Mouse (Mus musculus) intestine, embryonic 14.5 days (tissue): ENCODE results near the gene Zfp598. TPM values are rescaled to one million over a fixed set of nuclear protein-coding genes. Genes with fewer than 3 reads are reported as not detected.

ENCODE experiments used
- ATAC-seq: fragments of 200-750 bp; cut with Nextera tagmentation; replicated peaks from 2 replicates; pipeline ENCODE4 v1.8.0; 2017; ENCODE audit warnings: low read depth, moderate number of reproducible peaks, moderate TSS enrichment, moderate library complexity; ENCODE audit not compliant: low FRiP score, low TSS enrichment
- DNase-seq: peaks from one replicate; pipeline ENCODE4 v3.0.0-alpha.2; 2018; ENCODE audit warnings: low spot score
- H3K27ac ChIP-seq: fragments of 300-500 bp; sonication (generic); 2 replicates; pipeline ENCODE4 v1.5.1; 2014; ENCODE audit warnings: low read depth, mild to moderate bottlenecking, control low read depth
- H3K27me3 ChIP-seq: fragments of 300-500 bp; sonication (generic); replicated peaks from 2 replicates; pipeline ENCODE4 v1.6.1; 2014; ENCODE audit warnings: low read length, control low read depth; ENCODE audit not compliant: control insufficient read depth, insufficient read depth
- H3K36me3 ChIP-seq: fragments of 300-500 bp; sonication (generic); 2 replicates; pipeline ENCODE4 v1.6.1; 2014; ENCODE audit warnings: low read length, control low read depth; ENCODE audit not compliant: control insufficient read depth, insufficient read depth
- H3K4me1 ChIP-seq: fragments of 300-500 bp; sonication (generic); replicated peaks from 2 replicates; pipeline ENCODE4 v1.6.1; 2014; ENCODE audit warnings: low read length, control low read depth, mixed read lengths; ENCODE audit not compliant: control insufficient read depth, insufficient read depth
- H3K4me2 ChIP-seq: fragments of 300-500 bp; sonication (generic); 2 replicates; pipeline ENCODE4 v1.6.1; 2014; ENCODE audit warnings: low read length
- H3K4me3 ChIP-seq: fragments of 300-500 bp; sonication (generic); 2 replicates; pipeline ENCODE4 v1.5.1; 2014; ENCODE audit warnings: low read depth, low read length, control low read depth, mixed read lengths
- H3K9ac ChIP-seq: fragments of 300-500 bp; sonication (generic); 2 replicates; pipeline ENCODE4 v1.6.1; 2014; ENCODE audit warnings: mild to moderate bottlenecking, low read length
- H3K9me3 ChIP-seq: fragments of 300-500 bp; sonication (generic); 2 replicates; pipeline ENCODE4 v1.6.1; 2016; ENCODE audit warnings: low read length, control low read depth; ENCODE audit not compliant: control insufficient read depth
- WGBS: fragments of 180-500 bp; shearing (Covaris S2); extraction: QIAGEN DNeasy Blood & Tissue Kit; methylation state at CpG from one replicate; pipeline ENCODE4 v1.1.7; 2014; 5-methylcytosine and 5-hydroxymethylcytosine counted together
- polyA plus RNA-seq: library from polyadenylated mRNA; unstranded; fragments of >200 nt; fragmentation: Nextera tagmentation; extraction: Ambion mirVana; gene quantifications from 2 replicates; pipeline ENCODE4 v1.2.1, GENCODE M21; 2014

Gene Zfp598
- polyA plus RNA-seq, 1 experiment from 2014 or later = 30.6 TPM

GRCm38 (mm10) chr17:24724184-24724583, 54.7 kb downstream of the Zfp598 start, which contains the start of gene Ndufb10:
Gene Ndufb10 (minus strand): TSS chr17:24724478.
- H3K27ac ChIP-seq = peak within 1 kb of the TSS; percentile 62
- ATAC-seq = peak; percentile 48
- H3K4me2 ChIP-seq = peak within 1 kb of the TSS; percentile 67
- peak; percentile 99 for DNase-seq
- H3K4me1 ChIP-seq = peaks cover 23% of the 10 kb centered on the region
- peaks cover 18% of the 10 kb centered on the region for H3K36me3 ChIP-seq
- peak within 1 kb of the TSS; percentile 70 for H3K4me3 ChIP-seq
- under 1% methylated on average over 30 of the region's 30 CpGs for WGBS
- peak within 1 kb of the TSS; percentile 72 for H3K9ac ChIP-seq
- no peaks in the 10 kb centered on the region for H3K27me3 ChIP-seq
- no peaks in the 10 kb centered on the region for H3K9me3 ChIP-seq

- no peak overlapping the region for H3K4me2 ChIP-seq
- no peaks in the 10 kb centered on the region for H3K27me3 ChIP-seq
- peaks cover 23% of the 10 kb centered on the region for H3K4me1 ChIP-seq
- no peak overlapping the region for H3K4me3 ChIP-seq
- ATAC-seq (no peak), DNase-seq (no peak)
- peaks cover 16% of the 10 kb centered on the region for H3K36me3 ChIP-seq
- no peak overlapping the region for H3K9ac ChIP-seq
- no peaks in the 10 kb centered on the region for H3K9me3 ChIP-seq
- H3K27ac ChIP-seq = no peak overlapping the region
- 65% methylated on average over 3 of the region's 3 CpGs for WGBS
Observed at GRCm38 (mm10) chr17:24725637-24726390, 56.3 kb downstream of the Zfp598 start.

- WGBS = 70% methylated on average over 2 of the region's 2 CpGs
- ATAC-seq = no peak
- DNase-seq = no peak
- Histone ChIP-seq H3K36me3 (0 out of 2 replicates have a peak, but pooled peaks cover under 1% of the 10 kb centered on the region), H3K4me3 (no peak within 1 kb of the TSS), H3K9ac (no peak within 1 kb of the TSS), H3K27me3 (no peaks in the 10 kb centered on the region), H3K4me1 (peaks cover 8% of the 10 kb centered on the region; the same call in 1 of the 2 replicates), H3K9me3 (no peaks in the 10 kb centered on the region), H3K27ac (no peak within 1 kb of the TSS), H3K4me2 (no peak within 1 kb of the TSS)
Observed at GRCm38 (mm10) chr17:24727618-24728017, 58.1 kb downstream of the Zfp598 start, which contains the start of gene Rpl3l. Gene Rpl3l (plus strand): TSS chr17:24727820.

GRCm38 (mm10) chr17:24728184-24728583, 58.7 kb downstream of the Zfp598 start:
- H3K9me3 ChIP-seq = no peaks in the 10 kb centered on the region
- ATAC-seq (no peak), DNase-seq (no peak)
- H3K9ac ChIP-seq = no peak overlapping the region
- no peaks in the 10 kb centered on the region for H3K27me3 ChIP-seq
- peaks cover 3% of the 10 kb centered on the region; the same call in 1 of the 2 replicates for H3K4me1 ChIP-seq
- H3K27ac ChIP-seq = no peak overlapping the region
- H3K4me2 ChIP-seq = no peak overlapping the region
- H3K36me3 ChIP-seq = no peaks in the 10 kb centered on the region
- 69% methylated on average over 17 of the region's 17 CpGs for WGBS
- no peak overlapping the region for H3K4me3 ChIP-seq

GRCm38 (mm10) chr17:24729067-24729466, 59.6 kb downstream of the Zfp598 start:
- Histone ChIP-seq H3K36me3 (no peaks in the 10 kb centered on the region), H3K27ac (no peak overlapping the region), H3K27me3 (no peaks in the 10 kb centered on the region), H3K9me3 (no peaks in the 10 kb centered on the region), H3K4me2 (no peak overlapping the region), H3K9ac (no peak overlapping the region), H3K4me3 (no peak overlapping the region), H3K4me1 (no peaks in the 10 kb centered on the region)
- no peak for ATAC-seq
- DNase-seq = no peak
- WGBS = 66% methylated on average over 6 of the region's 6 CpGs

GRCm38 (mm10) chr17:24730787-24731186, 61.3 kb downstream of the Zfp598 start:
- Histone ChIP-seq H3K27me3 (no peaks in the 10 kb centered on the region), H3K9ac (no peak overlapping the region), H3K4me2 (no peak overlapping the region), H3K9me3 (no peaks in the 10 kb centered on the region), H3K36me3 (no peaks in the 10 kb centered on the region), H3K27ac (no peak overlapping the region), H3K4me1 (peaks cover under 1% of the 10 kb centered on the region; the same call in 1 of the 2 replicates), H3K4me3 (no peak overlapping the region)
- 80% methylated on average over 14 of the region's 14 CpGs for WGBS
- ATAC-seq (no peak), DNase-seq (no peak)

Other genes starting within 250 kb of the Zfp598 start
- 104 and 106 TPM in 2 replicates for gene Eci1, start 243.0 kb upstream of the Zfp598 start, polyA plus RNA-seq
- 2.4 TPM in 2 replicates for gene Dnase1l2, start 226.6 kb upstream of the Zfp598 start, polyA plus RNA-seq
- gene E4f1, start 199.4 kb upstream of the Zfp598 start, polyA plus RNA-seq = 23.2 and 23.8 TPM in 2 replicates
- 73.1 and 81.0 TPM in 2 replicates for gene Pgp, start 199.3 kb upstream of the Zfp598 start, polyA plus RNA-seq
- gene Bricd5, start 195.8 kb upstream of the Zfp598 start, polyA plus RNA-seq = 0.50 and 0.53 TPM in 2 replicates
- gene Mlst8, start 190.6 kb upstream of the Zfp598 start, polyA plus RNA-seq = 32.3 and 32.7 TPM in 2 replicates
- 2.1 and 2.8 TPM in 2 replicates for gene Caskin1, start 181.1 kb upstream of the Zfp598 start, polyA plus RNA-seq
- 97.3 and 104 TPM in 2 replicates for gene Traf7, start 141.7 kb upstream of the Zfp598 start, polyA plus RNA-seq
- 2.6 and 5.7 TPM in 2 replicates for gene Rab26, start 135.5 kb upstream of the Zfp598 start, polyA plus RNA-seq
- 26.8 and 28.4 TPM in 2 replicates for gene Pkd1, start 119.9 kb upstream of the Zfp598 start, polyA plus RNA-seq
- 55.8 and 59.3 TPM in 2 replicates for gene Tsc2, start 37.1 kb upstream of the Zfp598 start, polyA plus RNA-seq
- 18.6 and 22.9 TPM in 2 replicates for gene Nthl1, start 37.0 kb upstream of the Zfp598 start, polyA plus RNA-seq
- gene Slc9a3r2, start 19.4 kb upstream of the Zfp598 start, polyA plus RNA-seq = 51.7 and 58.2 TPM in 2 replicates
- gene Npw, start 11.2 kb upstream of the Zfp598 start, polyA plus RNA-seq = not detected in 2 replicates
- gene Syngr3, start 20.3 kb downstream of the Zfp598 start, polyA plus RNA-seq = 7.5 and 7.7 TPM in 2 replicates
- 48.1 and 48.5 TPM in 2 replicates for gene Gfer, start 26.5 kb downstream of the Zfp598 start, polyA plus RNA-seq
- gene Noxo1, start 26.5 kb downstream of the Zfp598 start, polyA plus RNA-seq = 6.4 and 7.2 TPM in 2 replicates
- 86.2 and 90.1 TPM in 2 replicates for gene Tbl3, start 38.0 kb downstream of the Zfp598 start, polyA plus RNA-seq
- gene Rnf151, start 48.4 kb downstream of the Zfp598 start, polyA plus RNA-seq = 0.15 TPM in 2 replicates
- 1,745 and 1,859 TPM in 2 replicates for gene Rps2, start 48.4 kb downstream of the Zfp598 start, polyA plus RNA-seq
- 258 and 296 TPM in 2 replicates for gene Ndufb10, start 54.8 kb downstream of the Zfp598 start, polyA plus RNA-seq
- gene Rpl3l, start 58.1 kb downstream of the Zfp598 start, polyA plus RNA-seq = not detected in 2 replicates
- 32.3 and 33.9 TPM in 2 replicates for gene Msrb1, start 67.0 kb downstream of the Zfp598 start, polyA plus RNA-seq
- gene Hs3st6, start 83.3 kb downstream of the Zfp598 start, polyA plus RNA-seq = 0.24 and 1.1 TPM in 2 replicates
- gene Meiob, start 134.6 kb downstream of the Zfp598 start, polyA plus RNA-seq = not detected in 2 replicates
- 35.5 and 39.1 TPM in 2 replicates for gene Hagh, start 170.5 kb downstream of the Zfp598 start, polyA plus RNA-seq
- gene Fahd1, start 180.7 kb downstream of the Zfp598 start, polyA plus RNA-seq = 30.4 and 33.9 TPM in 2 replicates
- gene Igfals, start 196.3 kb downstream of the Zfp598 start, polyA plus RNA-seq = 0.63 and 0.84 TPM in 2 replicates
- gene Nubp2, start 216.7 kb downstream of the Zfp598 start, polyA plus RNA-seq = 58.8 and 61.9 TPM in 2 replicates
- gene Spsb3, start 217.0 kb downstream of the Zfp598 start, polyA plus RNA-seq = 36.3 and 37.0 TPM in 2 replicates
- 21.6 and 24.1 TPM in 2 replicates for gene Eme2, start 225.4 kb downstream of the Zfp598 start, polyA plus RNA-seq
- 100 and 110 TPM in 2 replicates for gene Mrps34, start 225.4 kb downstream of the Zfp598 start, polyA plus RNA-seq
- gene Nme3, start 226.8 kb downstream of the Zfp598 start, polyA plus RNA-seq = 86.4 and 90.7 TPM in 2 replicates